Mouse (Mus musculus): ENCODE data around the gene Cpox. TPM values are rescaled to one million over a fixed set of nuclear protein-coding genes. Genes with fewer than 3 reads are reported as not detected.
A peak's percentile ranks its signal among the peaks of the same experiment; 100 is the strongest.

Cpox gene
- total and polyA plus RNA-seq, 3 experiments: 70.3 to 77.2 (median 75.6) TPM

DNA sequence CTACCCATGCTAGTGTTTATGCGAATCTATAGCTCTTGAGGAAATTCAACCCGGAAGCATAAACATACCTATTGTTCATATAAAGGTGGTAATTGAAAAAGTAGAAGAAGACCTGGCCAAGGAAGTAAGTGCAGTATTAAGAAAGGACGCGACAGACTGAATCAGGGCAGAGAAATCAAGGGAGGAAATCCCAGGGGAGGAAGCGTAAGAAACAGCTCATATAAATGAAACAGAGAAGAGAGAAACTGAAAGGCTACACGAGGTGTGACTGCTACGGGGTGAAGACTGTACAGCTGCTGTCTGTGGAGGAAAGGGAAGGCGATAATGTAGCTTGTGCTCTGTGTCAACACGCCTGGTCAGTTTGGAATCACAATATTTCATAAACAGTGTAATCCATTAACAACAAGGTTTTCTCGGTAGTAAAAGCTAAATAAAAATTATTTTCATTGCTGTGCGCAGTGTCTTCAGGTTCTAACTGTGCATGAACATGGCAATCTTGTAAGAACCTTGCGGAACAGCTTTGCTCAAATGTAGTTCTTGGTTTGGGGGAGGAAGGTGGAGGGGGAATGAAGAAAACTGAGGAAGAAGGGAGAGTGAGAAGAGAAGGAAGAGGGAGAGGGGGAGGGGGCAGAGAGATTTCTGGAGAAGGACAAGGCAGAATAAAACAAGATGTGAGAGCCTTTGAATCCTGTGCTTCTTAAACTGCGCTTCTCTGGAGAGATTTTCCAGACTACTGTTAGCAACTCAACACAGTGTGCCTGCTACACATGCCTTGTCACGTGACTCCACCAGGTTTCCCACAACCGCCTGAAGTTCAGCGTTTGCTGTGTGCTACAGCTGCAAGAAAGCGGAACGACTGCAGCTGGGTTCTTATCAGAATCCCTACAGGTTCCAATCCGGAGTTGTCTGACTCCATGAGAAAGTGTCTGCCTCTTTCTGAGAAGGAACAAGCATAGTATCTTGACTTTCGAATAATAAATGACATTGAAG is 15.8 kb downstream of the Cpox start (continued):
- TF ChIP-seq MYC (IDR thresholded peaks at IDR 0.05; ENCODE audit: low read depth, low read length): peak; percentile 95

GRCm38 (mm10) chr16:58688534-58688933 is 18.4 kb downstream of the Cpox start:
- no peaks in the 10 kb centered on the region for H3K9me3 ChIP-seq (replicated peaks; ENCODE audit: low read length)
- no peaks in the 10 kb centered on the region for H3K79me2 ChIP-seq (replicated peaks; ENCODE audit: control insufficient read depth, extremely low read depth, insufficient read depth, poor library complexity, severe bottlenecking)
- peaks cover 9 to 54% of the 10 kb centered on the region in 2 experiments for H3K4me1 ChIP-seq (ENCODE audit: control insufficient read depth in 1 of 2, insufficient read depth in 2 of 2)
- no peak overlapping the region for H3K9ac ChIP-seq (ENCODE audit: insufficient read depth, low read depth)
- H3K27me3 ChIP-seq (replicated peaks): no peaks in the 10 kb centered on the region
- in situ Hi-C loops (cut with MboI; ENCODE audit: low pct_ligation_motif_present, low pct_unique_long_range_greater_than_20kb, low sequenced_read_pairs) (no loop called here), dilution Hi-C loops (cut with MboI; ENCODE audit: extremely low pct_ligation_motif_present, extremely low pct_unique_long_range_greater_than_20kb, low sequenced_read_pairs) (no loop called here)
- no peak overlapping the region for H3K4me2 ChIP-seq (ENCODE audit: insufficient read depth, low read depth, poor library complexity, severe bottlenecking)
- no peak for DNase-seq (ENCODE audit: extremely low read depth)
- no peak for TF ChIP-seq MXI1 (IDR thresholded peaks at IDR 0.05; ENCODE audit: low read depth, low read length)
- peak; percentile 72; the same call in 1 of the 2 replicates for TF ChIP-seq TBP (conservative IDR thresholded peaks at IDR 0.05; ENCODE audit: low read depth, low read length)
- no peaks in the 10 kb centered on the region for H3K36me3 ChIP-seq (replicated peaks in 1 of 2; ENCODE audit: control insufficient read depth in 1 of 2, insufficient read depth in 1 of 2, low read length in 1 of 2)
- H3K4me3 ChIP-seq (replicated peaks in 1 of 3; ENCODE audit: low read depth in 2 of 3, low read length in 2 of 3, poor library complexity in 1 of 3): no peak overlapping the region
- no peak overlapping the region for H3K27ac ChIP-seq (ENCODE audit: insufficient read depth, low read depth)

GRCm38 (mm10) chr16:58689555-58690169 is 19.6 kb downstream of the Cpox start:
- Histone ChIP-seq H3K4me3 (replicated peaks in 1 of 3; ENCODE audit: low read depth in 2 of 3, low read length in 2 of 3, poor library complexity in 1 of 3) (no peak overlapping the region), H3K79me2 (replicated peaks; ENCODE audit: control insufficient read depth, extremely low read depth, insufficient read depth, poor library complexity, severe bottlenecking) (no peaks in the 10 kb centered on the region), H3K4me2 (ENCODE audit: insufficient read depth, low read depth, poor library complexity, severe bottlenecking) (peak overlapping the region; percentile 88; the same call in 1 of the 2 replicates), H3K27ac (ENCODE audit: insufficient read depth, low read depth) (peak overlapping the region; percentile 99), H3K27me3 (replicated peaks) (no peaks in the 10 kb centered on the region), H3K9me3 (replicated peaks; ENCODE audit: low read length) (no peaks in the 10 kb centered on the region), H3K4me1 (ENCODE audit: control insufficient read depth in 1 of 2, insufficient read depth in 2 of 2) (peaks cover 12 to 54% of the 10 kb centered on the region in 2 experiments), H3K9ac (ENCODE audit: insufficient read depth, low read depth) (peak overlapping the region; percentile 62), H3K36me3 (replicated peaks in 1 of 2; ENCODE audit: control insufficient read depth in 1 of 2, insufficient read depth in 1 of 2, low read length in 1 of 2) (no peaks in the 10 kb centered on the region)
- dilution Hi-C loops (cut with MboI; ENCODE audit: extremely low pct_ligation_motif_present, extremely low pct_unique_long_range_greater_than_20kb, low sequenced_read_pairs) (no loop called here), in situ Hi-C loops (cut with MboI; ENCODE audit: low pct_ligation_motif_present, low pct_unique_long_range_greater_than_20kb, low sequenced_read_pairs) (no loop called here)
- DNase-seq (ENCODE audit: extremely low read depth): no peak
- TF ChIP-seq PAX5 (IDR thresholded peaks at IDR 0.05; ENCODE audit: low read length) (no peak), ZKSCAN1 (IDR thresholded peaks at IDR 0.05; ENCODE audit: borderline replicate concordance, low read depth, low read length) (no peak), SIN3A (IDR thresholded peaks at IDR 0.05; ENCODE audit: low read length) (no peak), ZC3H11A (IDR thresholded peaks at IDR 0.05; ENCODE audit: low read depth, low read length) (no peak), POLR2AphosphoS2 (IDR thresholded peaks at IDR 0.05; ENCODE audit: low read depth, low read length) (no peak), SMC3 (IDR thresholded peaks at IDR 0.05; ENCODE audit: low read depth, low read length) (no peak), GABPA (IDR thresholded peaks at IDR 0.05; ENCODE audit: insufficient replicate concordance, low read depth, low read length) (no peak), MAZ (IDR thresholded peaks at IDR 0.05; ENCODE audit: low read depth, low read length) (no peak), MEF2A (IDR thresholded peaks at IDR 0.05; ENCODE audit: borderline replicate concordance, low read depth, low read length) (no peak), EP300 (IDR thresholded peaks at IDR 0.05; ENCODE audit: low read length) (peak; percentile 44; the same call in 1 of the 2 replicates), BHLHE40 (IDR thresholded peaks at IDR 0.05; ENCODE audit: low read depth, low read length) (no peak), TBP (conservative IDR thresholded peaks at IDR 0.05; ENCODE audit: low read depth, low read length) (no peak), RCOR1 (conservative IDR thresholded peaks at IDR 0.05; ENCODE audit: low read depth, low read length) (no peak), ELF1 (IDR thresholded peaks at IDR 0.05; ENCODE audit: low read depth, low read length) (no peak), MXI1 (IDR thresholded peaks at IDR 0.05; ENCODE audit: low read depth, low read length) (no peak), JUN (IDR thresholded peaks at IDR 0.05; ENCODE audit: insufficient read depth, low read depth, low read length) (no peak), MAFK (IDR thresholded peaks at IDR 0.05; ENCODE audit: insufficient replicate concordance, low read length) (no peak), MAX (IDR thresholded peaks at IDR 0.05; ENCODE audit: low read length) (no peak), CHD1 (IDR thresholded peaks at IDR 0.05; ENCODE audit: low read depth, low read length) (peak; percentile 67; the same call in 1 of the 2 replicates), KAT2A (IDR thresholded peaks at IDR 0.05; ENCODE audit: insufficient replicate concordance, low read length) (no peak), ZNF384 (IDR thresholded peaks at IDR 0.05; ENCODE audit: low read depth, low read length) (no peak), NELFE (IDR thresholded peaks at IDR 0.05; ENCODE audit: low read depth, low read length) (no peak), IRF4 (IDR thresholded peaks at IDR 0.05; ENCODE audit: low read depth, low read length) (0 out of 2 replicates have a peak, but pooled peaks have one; percentile 10), ZMIZ1 (IDR thresholded peaks at IDR 0.05; ENCODE audit: low read depth, low read length) (no peak), HCFC1 (IDR thresholded peaks at IDR 0.05; ENCODE audit: low read depth, low read length) (peak; percentile 9; the same call in 1 of the 2 replicates), USF2 (conservative IDR thresholded peaks at IDR 0.05; ENCODE audit: low read depth, low read length) (no peak)

All from CH12.LX (cell line).